Mouse (Mus musculus) activated CD4-positive, CD25-positive, alpha-beta regulatory T cell (primary cell): ENCODE results near the gene 1700029J07Rik. TPM values are rescaled to one million over a fixed set of nuclear protein-coding genes. Genes with fewer than 3 reads are reported as not detected.

Source experiments
- polyA plus RNA-seq, 2 experiments: library from polyadenylated mRNA; unstranded; fragments of 100-300 nt; shearing (Covaris generic); gene quantifications; one replicate each; pipeline ENCODE4 v1.2.1; 2017

The 1700029J07Rik gene
- 1 to 10 TPM; 1.1 to 2.6 TPM for polyA plus RNA-seq

DNA sequence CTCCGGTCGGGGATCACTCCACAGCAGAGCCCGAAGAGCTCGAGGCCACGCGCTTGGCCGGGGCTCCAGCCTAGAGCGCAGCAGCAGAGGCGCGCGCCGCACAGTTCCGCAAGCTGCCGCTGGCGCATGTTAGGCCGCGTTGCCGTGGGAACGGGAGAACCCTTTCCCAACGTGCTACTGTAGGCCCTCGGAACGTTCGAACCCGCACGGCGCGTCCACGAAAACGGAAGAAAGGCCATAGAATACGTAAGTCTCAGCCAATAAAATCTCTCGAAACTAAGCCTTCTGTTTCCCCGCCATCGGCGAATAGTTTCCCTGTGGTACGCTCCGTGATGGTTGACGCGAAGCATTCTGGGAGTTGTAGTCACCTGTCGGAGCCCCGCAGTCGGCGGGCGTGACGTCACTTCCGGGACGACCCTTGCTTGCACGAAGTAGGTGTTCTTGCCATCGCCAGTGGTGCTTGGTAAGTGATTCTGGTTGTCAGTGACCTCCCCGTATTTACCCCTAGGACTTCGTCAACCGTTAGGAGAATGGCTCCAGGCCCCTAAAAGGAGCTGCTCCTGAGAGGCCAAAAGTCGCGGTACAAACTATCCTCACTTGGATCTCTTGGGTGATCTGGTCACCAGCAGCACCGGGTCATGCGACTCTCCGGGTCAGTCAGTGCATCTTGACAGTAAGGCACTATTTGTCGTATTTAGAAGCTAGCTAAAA lies at the start of gene 1700029J07Rik, which contains the start of gene Ufsp2:
1700029J07Rik (minus strand) TSS at position 127 of the 711 bp plus-strand sequence.
Ufsp2 (plus strand) TSS at position 403 of the 711 bp plus-strand sequence.

DNA sequence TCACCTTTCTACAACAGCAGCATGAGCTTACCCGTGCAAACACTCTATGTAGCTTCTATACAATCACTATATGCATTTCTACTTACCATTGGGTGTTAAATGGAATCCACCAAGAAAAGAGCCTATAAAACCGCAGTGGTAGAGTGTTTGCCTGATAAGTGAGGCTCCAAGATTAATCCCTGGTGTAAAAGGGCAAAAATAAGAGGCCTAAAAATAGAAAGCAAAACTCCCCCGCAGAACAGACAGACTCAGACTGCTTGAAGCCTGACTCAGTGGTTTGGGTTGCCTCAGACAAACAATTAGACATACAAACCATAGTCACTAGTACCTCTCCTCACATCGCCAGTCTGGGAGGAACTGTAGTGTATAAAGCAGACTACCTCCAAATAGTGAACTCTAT lies 30.5 kb upstream of the 1700029J07Rik start, which contains the start of gene Ankrd37:
Ankrd37 (minus strand) TSS at position 112 of the 400 bp plus-strand sequence.

DNA sequence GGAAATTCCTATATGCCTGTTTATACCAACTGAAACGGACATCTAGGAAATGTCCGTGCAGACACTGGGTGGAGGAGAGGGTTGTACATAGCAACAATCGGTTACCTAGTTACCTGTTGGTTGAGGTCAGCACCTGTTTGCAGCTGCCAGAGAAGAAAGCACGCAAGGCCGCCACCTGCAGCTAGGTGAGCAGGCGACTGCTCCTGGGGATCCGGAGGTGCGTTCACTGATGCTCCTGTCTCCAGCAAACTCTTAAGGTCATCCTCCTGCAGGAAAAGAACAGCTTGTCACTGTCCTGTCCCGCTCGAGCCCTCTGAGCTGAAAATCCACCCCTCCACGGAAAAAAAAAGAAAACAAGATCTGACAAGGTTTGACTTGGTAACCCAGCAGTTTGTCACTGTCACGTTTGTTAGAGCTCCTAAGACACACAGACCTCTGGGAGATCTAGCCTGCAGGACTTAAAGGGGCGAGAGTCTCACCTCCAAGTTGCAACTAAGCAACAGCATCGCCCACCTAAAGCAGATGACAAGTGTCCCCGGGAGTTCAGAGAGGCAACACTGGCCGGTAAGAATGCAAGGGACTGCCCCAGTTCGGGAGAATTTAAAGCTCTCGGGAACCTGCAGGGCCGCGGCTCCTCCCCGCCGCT lies 24.2 kb upstream of the 1700029J07Rik start, which contains the start of gene Lrp2bp:
Lrp2bp (plus strand) TSS at position 166 of the 646 bp plus-strand sequence.

DNA sequence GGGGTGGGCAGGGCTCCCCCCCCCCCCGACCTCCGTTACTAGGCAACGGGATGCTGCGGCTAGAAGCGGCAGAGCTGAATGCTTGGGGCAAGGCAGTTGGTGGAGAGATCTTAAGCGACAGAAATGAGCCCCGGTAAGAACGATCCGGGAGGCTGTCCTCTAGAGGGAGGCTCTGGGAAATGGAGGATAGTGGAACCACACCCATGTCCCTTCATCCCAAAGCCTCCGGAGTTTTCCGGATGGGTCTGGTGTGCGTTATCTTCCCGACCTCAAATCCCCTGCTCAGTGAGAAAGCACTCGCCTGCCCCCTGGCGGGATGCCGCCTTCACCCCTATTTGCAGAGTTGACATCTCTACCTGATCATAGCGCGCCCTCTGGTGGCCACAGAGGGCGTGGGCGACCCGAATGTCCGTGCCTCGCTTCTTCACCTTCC lies 40.5 kb downstream of the 1700029J07Rik start, which contains the start of gene Ccdc110:
Ccdc110 (plus strand) TSS at position 38 of the 433 bp plus-strand sequence.

Other genes starting within 250 kb of the 1700029J07Rik start
- not detected for gene Pdlim3, start 89.8 kb downstream of the 1700029J07Rik start, polyA plus RNA-seq
- gene Ccdc110, start 40.6 kb downstream of the 1700029J07Rik start, polyA plus RNA-seq, result under 1 TPM in 1 of 2 experiments, not detected in 1; 0.09 TPM
- 10 to 100 TPM; 33.2 to 48.0 TPM for gene Ufsp2, start 276 bp upstream of the 1700029J07Rik start, polyA plus RNA-seq
- under 1 TPM; 0.29 to 0.47 TPM for gene Lrp2bp, start 24.1 kb upstream of the 1700029J07Rik start, polyA plus RNA-seq
- 10 to 100 TPM; 16.3 to 26.9 TPM for gene Ankrd37, start 30.5 kb upstream of the 1700029J07Rik start, polyA plus RNA-seq
- gene Cfap97, start 176.5 kb upstream of the 1700029J07Rik start, polyA plus RNA-seq, result 10 to 100 TPM; 22.2 to 25.3 TPM
- gene Snx25, start 176.9 kb upstream of the 1700029J07Rik start, polyA plus RNA-seq, result 10 to 100 TPM; 21.7 to 26.4 TPM
- gene Slc25a4, start 236.0 kb upstream of the 1700029J07Rik start, polyA plus RNA-seq, result 100 to 1,000 TPM; 134 to 152 TPM